Mouse (Mus musculus): ENCODE measurements around the gene Wnk4. TPM values are rescaled to one million over a fixed set of nuclear protein-coding genes. Genes with fewer than 3 reads are reported as not detected.
"Not testable (repeated sequence)": the region's sequence is repeated elsewhere in the genome, so short reads cannot be mapped to it uniquely, and the experiment has no call there.

Wnk4 gene
- total RNA-seq, 1 experiment = 0.49 TPM

GRCm38 (mm10) chr11:101323609-101324008 lies 63.2 kb downstream of the Wnk4 start:
- H3K4me1 ChIP-seq (ENCODE audit: control insufficient read depth in 2 of 2, insufficient read depth in 2 of 2, low read length in 2 of 2, poor library complexity in 1 of 2) = peaks cover 5 to 10% of the 10 kb centered on the region in 2 experiments; a peak in 3 of 4 replicates
- DNase-seq (ENCODE audit: low read depth, low spot score) = peak; percentile 65
- in situ Hi-C loops (cut with MboI; ENCODE audit: low sequenced_read_pairs in 2 of 2, unreplicated experiment in 2 of 2) = no loop called here
- H3K4me3 ChIP-seq (ENCODE audit: insufficient read depth in 1 of 2, low read depth in 1 of 2, low read length in 2 of 2, poor library complexity in 1 of 2, severe bottlenecking in 1 of 2) = no peak overlapping the region
- no peaks in the 10 kb centered on the region for H3K9me3 ChIP-seq (ENCODE audit: control insufficient read depth, insufficient read depth, low read depth, low read length)
- H3K9ac ChIP-seq (ENCODE audit: insufficient read depth, low read depth, low read length, poor library complexity, severe bottlenecking) = no peak overlapping the region
- no peak for TF ChIP-seq MAFK (IDR thresholded peaks at IDR 0.05; ENCODE audit: insufficient read depth, low read depth, low read length)
- TF ChIP-seq HCFC1 (IDR thresholded peaks at IDR 0.05; ENCODE audit: borderline replicate concordance, insufficient read depth, low read length) = no peak
- peak; percentile 68; the same call in 1 of the 2 replicates for TF ChIP-seq ZC3H11A (IDR thresholded peaks at IDR 0.05; ENCODE audit: borderline replicate concordance, low read depth, low read length)
- TF ChIP-seq ZNF384 (IDR thresholded peaks at IDR 0.05; ENCODE audit: low read depth, low read length) = no peak
- H3K36me3 ChIP-seq (ENCODE audit: control insufficient read depth, insufficient read depth, low read length, poor library complexity, severe bottlenecking) = peaks cover 55% of the 10 kb centered on the region
- H3K27ac ChIP-seq (ENCODE audit: insufficient read depth, low read depth, low read length, poor library complexity, severe bottlenecking) = no peak overlapping the region

GRCm38 (mm10) chr11:101324763-101325162 lies 64.4 kb downstream of the Wnk4 start, which contains the start of gene Aoc2:
TSS of gene Aoc2 (plus strand) at chr11:101325063.
- Histone ChIP-seq H3K4me3 (ENCODE audit: insufficient read depth in 1 of 2, low read depth in 1 of 2, low read length in 2 of 2, poor library complexity in 1 of 2, severe bottlenecking in 1 of 2) (no peak within 1 kb of the TSS), H3K36me3 (ENCODE audit: control insufficient read depth, insufficient read depth, low read length, poor library complexity, severe bottlenecking) (peaks cover 48% of the 10 kb centered on the region), H3K27ac (ENCODE audit: insufficient read depth, low read depth, low read length, poor library complexity, severe bottlenecking) (no peak within 1 kb of the TSS), H3K4me1 (ENCODE audit: control insufficient read depth in 2 of 2, insufficient read depth in 2 of 2, low read length in 2 of 2, poor library complexity in 1 of 2) (peaks cover 5 to 10% of the 10 kb centered on the region in 2 experiments; a peak in 3 of 4 replicates), H3K9me3 (ENCODE audit: control insufficient read depth, insufficient read depth, low read depth, low read length) (no peaks in the 10 kb centered on the region), H3K9ac (ENCODE audit: insufficient read depth, low read depth, low read length, poor library complexity, severe bottlenecking) (no peak within 1 kb of the TSS)
- no peak for TF ChIP-seq ZC3H11A (IDR thresholded peaks at IDR 0.05; ENCODE audit: borderline replicate concordance, low read depth, low read length)
- DNase-seq (ENCODE audit: low read depth, low spot score) = no peak
- in situ Hi-C loops (cut with MboI; ENCODE audit: low sequenced_read_pairs in 2 of 2, unreplicated experiment in 2 of 2) = no loop called here

GRCm38 (mm10) chr11:101325201-101325600 lies 64.8 kb downstream of the Wnk4 start:
- H3K9me3 ChIP-seq (ENCODE audit: control insufficient read depth, insufficient read depth, low read depth, low read length); in situ Hi-C loops (cut with MboI; ENCODE audit: low sequenced_read_pairs in 2 of 2, unreplicated experiment in 2 of 2); H3K4me3 ChIP-seq (ENCODE audit: insufficient read depth in 1 of 2, low read depth in 1 of 2, low read length in 2 of 2, poor library complexity in 1 of 2, severe bottlenecking in 1 of 2); DNase-seq (ENCODE audit: low read depth, low spot score); H3K27ac ChIP-seq (ENCODE audit: insufficient read depth, low read depth, low read length, poor library complexity, severe bottlenecking); H3K9ac ChIP-seq (ENCODE audit: insufficient read depth, low read depth, low read length, poor library complexity, severe bottlenecking): not testable (repeated sequence)
- H3K36me3 ChIP-seq (ENCODE audit: control insufficient read depth, insufficient read depth, low read length, poor library complexity, severe bottlenecking) = peaks cover 43% of the 10 kb centered on the region
- H3K4me1 ChIP-seq (ENCODE audit: control insufficient read depth in 2 of 2, insufficient read depth in 2 of 2, low read length in 2 of 2, poor library complexity in 1 of 2) = peaks cover 5 to 10% of the 10 kb centered on the region in 2 experiments; a peak in 3 of 4 replicates

GRCm38 (mm10) chr11:101326147-101326546 lies 65.8 kb downstream of the Wnk4 start:
- DNase-seq (ENCODE audit: low read depth, low spot score) = no peak
- H3K9ac ChIP-seq (ENCODE audit: insufficient read depth, low read depth, low read length, poor library complexity, severe bottlenecking) = no peak overlapping the region
- no peak overlapping the region for H3K4me3 ChIP-seq (ENCODE audit: insufficient read depth in 1 of 2, low read depth in 1 of 2, low read length in 2 of 2, poor library complexity in 1 of 2, severe bottlenecking in 1 of 2)
- in situ Hi-C loops (cut with MboI; ENCODE audit: low sequenced_read_pairs in 2 of 2, unreplicated experiment in 2 of 2) = no loop called here
- no peaks in the 10 kb centered on the region for H3K9me3 ChIP-seq (ENCODE audit: control insufficient read depth, insufficient read depth, low read depth, low read length)
- TF ChIP-seq HCFC1 (IDR thresholded peaks at IDR 0.05; ENCODE audit: borderline replicate concordance, insufficient read depth, low read length) (no peak), MAFK (IDR thresholded peaks at IDR 0.05; ENCODE audit: insufficient read depth, low read depth, low read length) (no peak), ZC3H11A (IDR thresholded peaks at IDR 0.05; ENCODE audit: borderline replicate concordance, low read depth, low read length) (no peak), ZNF384 (IDR thresholded peaks at IDR 0.05; ENCODE audit: low read depth, low read length) (no peak), CHD2 (IDR thresholded peaks at IDR 0.05; ENCODE audit: low read depth, low read length) (no peak)
- peaks cover 5 to 16% of the 10 kb centered on the region in 2 experiments; a peak in 3 of 4 replicates for H3K4me1 ChIP-seq (ENCODE audit: control insufficient read depth in 2 of 2, insufficient read depth in 2 of 2, low read length in 2 of 2, poor library complexity in 1 of 2)
- H3K27ac ChIP-seq (ENCODE audit: insufficient read depth, low read depth, low read length, poor library complexity, severe bottlenecking) = no peak overlapping the region
- peaks cover 35% of the 10 kb centered on the region for H3K36me3 ChIP-seq (ENCODE audit: control insufficient read depth, insufficient read depth, low read length, poor library complexity, severe bottlenecking)

Other genes starting within 250 kb of the Wnk4 start
- 4.7 and 9.2 TPM in 2 replicates for gene Naglu, start 190.6 kb upstream of the Wnk4 start, total RNA-seq (2012; rRNA removed)
- gene Hsd17b1, start 182.2 kb upstream of the Wnk4 start, total RNA-seq (2012; rRNA removed) = 2.4 and 3.4 TPM in 2 replicates
- gene Coasy, start 178.0 kb upstream of the Wnk4 start, total RNA-seq (2012; rRNA removed) = 21.9 and 22.9 TPM in 2 replicates
- gene Mlx, start 173.3 kb upstream of the Wnk4 start, total RNA-seq (2012; rRNA removed) = 30.7 and 42.0 TPM in 2 replicates
- 20.6 and 31.5 TPM in 2 replicates for gene Psmc3ip, start 165.1 kb upstream of the Wnk4 start, total RNA-seq (2012; rRNA removed)
- gene Retreg3, start 140.7 kb upstream of the Wnk4 start, total RNA-seq (2012; rRNA removed) = 60.4 and 65.2 TPM in 2 replicates
- gene Tubg1, start 140.6 kb upstream of the Wnk4 start, total RNA-seq (2012; rRNA removed) = 27.5 and 38.6 TPM in 2 replicates
- 0.31 and 0.74 TPM in 2 replicates for gene Tubg2, start 104.7 kb upstream of the Wnk4 start, total RNA-seq (2012; rRNA removed)
- gene Cntnap1, start 90.0 kb upstream of the Wnk4 start, total RNA-seq (2012; rRNA removed) = 0.18 and 0.58 TPM in 2 replicates
- gene Plekhh3, start 89.2 kb upstream of the Wnk4 start, total RNA-seq (2012; rRNA removed) = 3.4 and 5.1 TPM in 2 replicates
- 0.31 TPM in 1 of 2 replicates, not detected in the other for gene Ccr10, start 85.1 kb upstream of the Wnk4 start, total RNA-seq (2012; rRNA removed)
- gene Ezh1, start 34.1 kb upstream of the Wnk4 start, total RNA-seq (2012; rRNA removed) = 18.3 and 18.9 TPM in 2 replicates
- gene Ramp2, start 14.5 kb upstream of the Wnk4 start, total RNA-seq (2012; rRNA removed) = 4.0 and 5.6 TPM in 2 replicates
- gene Vps25, start 6.9 kb upstream of the Wnk4 start, total RNA-seq (2012; rRNA removed) = 105 and 135 TPM in 2 replicates
- 2.1 and 2.4 TPM in 2 replicates for gene Cntd1, start 18.4 kb downstream of the Wnk4 start, total RNA-seq (2012; rRNA removed)
- 107 and 139 TPM in 2 replicates for gene Coa3, start 18.5 kb downstream of the Wnk4 start, total RNA-seq (2012; rRNA removed)
- gene Becn1, start 41.7 kb downstream of the Wnk4 start, total RNA-seq (2012; rRNA removed) = 80.6 and 89.2 TPM in 2 replicates
- gene Psme3, start 55.6 kb downstream of the Wnk4 start, total RNA-seq (2012; rRNA removed) = 40.0 and 57.0 TPM in 2 replicates
- gene Aoc2, start 64.5 kb downstream of the Wnk4 start, total RNA-seq (2012; rRNA removed) = 4.6 and 5.0 TPM in 2 replicates
- gene Aoc3, start 70.0 kb downstream of the Wnk4 start, total RNA-seq (2012; rRNA removed) = 0.62 and 0.95 TPM in 2 replicates
- not detected in 2 replicates for gene G6pc, start 107.0 kb downstream of the Wnk4 start, total RNA-seq (2012; rRNA removed)
- 73.2 and 79.4 TPM in 2 replicates for gene Aarsd1, start 157.0 kb downstream of the Wnk4 start, total RNA-seq (2012; rRNA removed)
- gene Gm27029, start 164.2 kb downstream of the Wnk4 start, total RNA-seq (2012; rRNA removed) = 1.3 and 5.4 TPM in 2 replicates
- 6.9 and 7.6 TPM in 2 replicates for gene Rundc1, start 164.5 kb downstream of the Wnk4 start, total RNA-seq (2012; rRNA removed)
- gene Ptges3l, start 164.8 kb downstream of the Wnk4 start, total RNA-seq (2012; rRNA removed) = 3.2 and 3.4 TPM in 2 replicates
- gene Rpl27, start 181.7 kb downstream of the Wnk4 start, total RNA-seq (2012; rRNA removed) = 1,298 and 1,307 TPM in 2 replicates
- 5.0 and 9.1 TPM in 2 replicates for gene Ifi35, start 187.8 kb downstream of the Wnk4 start, total RNA-seq (2012; rRNA removed)
- gene Rnd2, start 204.4 kb downstream of the Wnk4 start, total RNA-seq (2012; rRNA removed) = 8.9 and 10.4 TPM in 2 replicates
- 41.9 and 57.5 TPM in 2 replicates for gene Vat1, start 205.7 kb downstream of the Wnk4 start, total RNA-seq (2012; rRNA removed)

All from ES-E14 (cell line).